Mouse (Mus musculus) CH12.LX (cell line): Measurements from ENCODE around the gene Tspan9.

Source experiments
- CTCF ChIP-seq, 2 experiments: IDR thresholded peaks in 1 of 2; conservative IDR thresholded peaks in 1 of 2; 2 replicates each; pipeline ENCODE4 v1.5.1; 2011 to 2012; ENCODE audit warnings: low read depth in 2 of 2, low read length in 2 of 2, improper control_type of control experiment in 1 of 2, inconsistent platforms in 1 of 2, mild to moderate bottlenecking in 1 of 2, moderate library complexity in 1 of 2
- E2F4 ChIP-seq: IDR thresholded peaks from 2 replicates; pipeline ENCODE4 v1.6.1; 2011; ENCODE audit warnings: low read depth, low read length, improper control_type of control experiment; ENCODE audit not compliant: insufficient replicate concordance
- EP300 ChIP-seq: IDR thresholded peaks from 2 replicates; pipeline ENCODE4 v1.6.1; 2011; ENCODE audit warnings: low read length, improper control_type of control experiment
- ETS1 ChIP-seq: conservative IDR thresholded peaks from 2 replicates; pipeline ENCODE4 v1.6.1; 2012; ENCODE audit warnings: low read depth, mild to moderate bottlenecking, inconsistent platforms, low read length, improper control_type of control experiment, moderate library complexity
- POLR2A ChIP-seq: IDR thresholded peaks from 2 replicates; pipeline ENCODE4 v1.6.1; 2011; ENCODE audit warnings: low read depth, mild to moderate bottlenecking, improper control_type of control experiment, low read length
- RAD21 ChIP-seq: IDR thresholded peaks from 2 replicates; pipeline ENCODE4 v1.6.1; 2011; ENCODE audit warnings: low read depth, mild to moderate bottlenecking, low read length, improper control_type of control experiment, moderate library complexity
- RCOR1 ChIP-seq: conservative IDR thresholded peaks from 2 replicates; pipeline ENCODE4 v1.6.1; 2012; ENCODE audit warnings: low read depth, mild to moderate bottlenecking, inconsistent platforms, low read length, improper control_type of control experiment
- SIN3A ChIP-seq: IDR thresholded peaks from 2 replicates; pipeline ENCODE4 v1.6.1; 2012; ENCODE audit warnings: low read length, improper control_type of control experiment, inconsistent platforms
- USF2 ChIP-seq: conservative IDR thresholded peaks from 2 replicates; pipeline ENCODE4 v1.6.1; 2011; ENCODE audit warnings: low read depth, low read length, improper control_type of control experiment
- ZC3H11A ChIP-seq: IDR thresholded peaks from 2 replicates; pipeline ENCODE4 v1.6.1; 2012; ENCODE audit warnings: low read depth, mild to moderate bottlenecking, inconsistent platforms, low read length, improper control_type of control experiment

- no peak for TF ChIP-seq POLR2A
- TF ChIP-seq CTCF (conservative IDR thresholded peaks at IDR 0.05 in 1 of 2, IDR thresholded peaks at IDR 0.05 in 1 of 2; ENCODE audit: low read depth in 2 of 2, low read length in 2 of 2) = no peak
- no peak for TF ChIP-seq ZC3H11A
- TF ChIP-seq USF2 = no peak
- TF ChIP-seq SIN3A = no peak
- no peak for TF ChIP-seq RCOR1
- TF ChIP-seq RAD21 = no peak
- no peak for TF ChIP-seq E2F4
- TF ChIP-seq EP300 = no peak
- no peak for TF ChIP-seq ETS1
Observed at GRCm38 (mm10) chr6:127979831-127980230, 163.6 kb downstream of the Tspan9 start.
